ENCODE assay signal across 24 mouse cellular contexts in the genomic region with DNA sequence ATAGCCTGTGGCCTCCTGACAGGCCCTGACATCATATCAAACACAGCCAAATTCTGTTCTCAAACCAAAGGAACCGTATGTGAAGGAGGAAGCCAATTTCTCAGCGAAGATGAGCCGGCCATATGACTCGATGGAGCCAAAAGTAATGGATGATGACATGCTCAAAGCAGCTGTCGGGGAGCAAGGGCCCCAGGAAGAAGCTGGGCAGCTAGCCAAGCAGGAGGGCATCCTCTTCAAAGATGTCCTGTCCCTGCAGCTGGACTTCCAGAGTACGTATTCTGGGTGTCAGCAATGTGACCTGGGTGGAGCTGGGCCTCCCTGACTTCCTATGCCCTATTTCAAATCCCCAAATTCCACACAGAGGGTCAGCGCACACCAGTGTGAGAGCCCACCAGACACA. TPM values are rescaled to one million over a fixed set of nuclear protein-coding genes. Genes with fewer than 3 reads are reported as not detected.
DNase-seq lines count a peak whose midpoint lies in the region; ATAC-seq and TF ChIP-seq lines count a peak whose summit lies in the region.
"Had no signal": no experiment of that assay in that cellular context is flagged by ENCODE, and none has a peak within 500 bp of the region (broad histone marks: within the 10 kb centered on the region; RNA-seq: fewer than 3 reads in every experiment).

No protein-coding gene starts in this region.

- intact Hi-C loops in gastrocnemius, postnatal 14 days (cut with DNase I; ENCODE audit: low total_unique reads) = loop anchor here (10.0 kb wide), 2 partner anchors 54 to 56 kb away; partner anchors contain the start of genes Atpaf2 and Gid4

- TF ChIP-seq CTCF in stomach, postnatal 0 days (IDR thresholded peaks at IDR 0.05; ENCODE audit: low read depth) = no peak

- DNase-seq in gastrocnemius, postnatal 14 days = peak; percentile 17
- no peak for DNase-seq in gastrocnemius, adult 8-10 months (ENCODE audit: low spot score in 2 of 2)
- DNase-seq in heart, postnatal 4 days = peak; percentile 27
- no peak for DNase-seq in heart, embryonic 10.5 days (ENCODE audit: low spot score)
- DNase-seq in lung, postnatal 10 days = peak; percentile 20
- no peak for DNase-seq in lung, adult 18-20 months
- no peak for DNase-seq in stomach, postnatal 0 days (ENCODE audit: low spot score)
- DNase-seq: adrenal gland, adult 2 months; B cell, adult 2 months; cerebellum, adult 9-11 months; kidney, postnatal 14 days; layer of hippocampus, postnatal 36 days; thymus, adult 18-20 months; thymus, postnatal 36 days had no signal

- no peaks in the 10 kb centered on the region for H3K36me3 ChIP-seq in heart, embryonic 10.5 days
- H3K36me3 ChIP-seq in stomach, postnatal 0 days (ENCODE audit: control insufficient read depth, insufficient read depth, low read length) = no peaks in the 10 kb centered on the region
- H3K36me3 ChIP-seq: embryonic facial prominence, embryonic 15.5 days; G1E; hindbrain, embryonic 12.5 days; midbrain, embryonic 15.5 days; neural tube, embryonic 12.5 days had no signal

- peaks cover 7% of the 10 kb centered on the region; the same call in 1 of the 2 replicates for H3K4me1 ChIP-seq in heart, embryonic 10.5 days
- 0 out of 2 replicates have a peak, but pooled peaks cover 2% of the 10 kb centered on the region for H3K4me1 ChIP-seq in stomach, postnatal 0 days (replicated peaks; ENCODE audit: control insufficient read depth, insufficient read depth)
- H3K4me1 ChIP-seq: neural tube, embryonic 12.5 days had no signal

- no peak overlapping the region for H3K4me3 ChIP-seq in heart, embryonic 10.5 days
- no peak overlapping the region for H3K4me3 ChIP-seq in stomach, postnatal 0 days (ENCODE audit: low read depth, low read length)
- H3K4me3 ChIP-seq: embryonic facial prominence, embryonic 15.5 days; hindbrain, embryonic 12.5 days; layer of hippocampus, adult 2 months; midbrain, embryonic 15.5 days; neural tube, embryonic 12.5 days had no signal

- 75% methylated on average over 7 of the region's 7 CpGs for WGBS in heart, embryonic 10.5 days
- 47% methylated on average over 7 of the region's 7 CpGs for WGBS in stomach, postnatal 0 days

- ATAC-seq in stomach, postnatal 0 days (ENCODE audit: low FRiP score, low TSS enrichment) = no peak
- ATAC-seq: forebrain, embryonic 14.5 days; intestine, postnatal 0 days; midbrain, embryonic 15.5 days; Patski had no signal

- no peaks in the 10 kb centered on the region for H3K9me3 ChIP-seq in heart, embryonic 10.5 days
- no peaks in the 10 kb centered on the region for H3K9me3 ChIP-seq in stomach, postnatal 0 days (ENCODE audit: control insufficient read depth, low read length)
- H3K9me3 ChIP-seq: embryonic facial prominence, embryonic 15.5 days; G1E; hindbrain, embryonic 12.5 days; midbrain, embryonic 15.5 days; neural tube, embryonic 12.5 days had no signal

- no peak overlapping the region for H3K27ac ChIP-seq in heart, embryonic 10.5 days
- 0 out of 2 replicates have a peak overlapping the region, but pooled peaks have one; percentile 35 for H3K27ac ChIP-seq in stomach, postnatal 0 days (replicated peaks)
- H3K27ac ChIP-seq: embryonic facial prominence, embryonic 15.5 days; hindbrain, embryonic 12.5 days; layer of hippocampus, adult 2 months; midbrain, embryonic 15.5 days; neural tube, embryonic 12.5 days had no signal

- no peak overlapping the region for H3K9ac ChIP-seq in stomach, postnatal 0 days (ENCODE audit: low read length)
- H3K9ac ChIP-seq: embryonic facial prominence, embryonic 15.5 days; hindbrain, embryonic 12.5 days; midbrain, embryonic 15.5 days; neural tube, embryonic 12.5 days had no signal

- H3K4me2 ChIP-seq in stomach, postnatal 0 days (replicated peaks; ENCODE audit: low read depth) = no peak overlapping the region
- H3K4me2 ChIP-seq: embryonic facial prominence, embryonic 15.5 days; hindbrain, embryonic 12.5 days; midbrain, embryonic 15.5 days; neural tube, embryonic 12.5 days had no signal

- H3K27me3 ChIP-seq in heart, embryonic 10.5 days (ENCODE audit: insufficient read depth, poor library complexity, severe bottlenecking) = 0 out of 2 replicates have a peak, but pooled peaks cover under 1% of the 10 kb centered on the region
- H3K27me3 ChIP-seq in stomach, postnatal 0 days (ENCODE audit: control insufficient read depth, insufficient read depth, low read length) = no peaks in the 10 kb centered on the region
- H3K27me3 ChIP-seq: CH12.LX; embryonic facial prominence, embryonic 15.5 days; hindbrain, embryonic 12.5 days; midbrain, embryonic 15.5 days; neural tube, embryonic 12.5 days; Patski had no signal

- no peak for TF ChIP-seq EP300 in stomach, postnatal 0 days (optimal IDR thresholded peaks at IDR 0.05)

RNA-seq across cellular contexts. Expression of gene Drc3, which starts 5.4 kb away (rescaled TPM):
- total RNA-seq in gastrocnemius, postnatal 14 days (2021) = under 1 TPM; 0.86 TPM
- total RNA-seq in gastrocnemius, adult 8-10 months (2022) = 1 to 10 TPM; 1.1 to 1.4 (median 1.1) TPM
- total RNA-seq in heart, postnatal 4 days (2021) = 1 to 10 TPM; 1.8 to 2.4 TPM
- 1.0 and 2.0 TPM in 2 replicates for polyA plus RNA-seq in heart, embryonic 10.5 days (2016; fragmentation: Nextera tagmentation; extraction: Ambion mirVana)
- polyA plus RNA-seq in stomach, postnatal 0 days (2015; fragmentation: Nextera tagmentation; extraction: Ambion mirVana) = 0.69 and 0.93 TPM in 2 replicates

RNA-seq across cellular contexts. Expression of gene Tom1l2, which starts 5.8 kb away (rescaled TPM):
- 10 to 100 TPM; 42.1 to 50.2 TPM for total RNA-seq in gastrocnemius, postnatal 14 days (2021)
- total RNA-seq in gastrocnemius, adult 8-10 months (2022) = 10 to 100 TPM; 61.0 to 68.8 (median 65.7) TPM
- total RNA-seq in heart, postnatal 4 days (2021) = 10 to 100 TPM; 83.2 to 85.0 TPM
- polyA plus RNA-seq in heart, embryonic 10.5 days (2016; fragmentation: Nextera tagmentation; extraction: Ambion mirVana) = 19.3 and 28.4 TPM in 2 replicates
- polyA plus RNA-seq in stomach, postnatal 0 days (2015; fragmentation: Nextera tagmentation; extraction: Ambion mirVana) = 15.9 and 19.4 TPM in 2 replicates

RNA-seq across cellular contexts. Expression of gene Gid4, which starts 58.4 kb away (rescaled TPM):
- 10 to 100 TPM; 21.3 to 22.5 TPM for total RNA-seq in gastrocnemius, postnatal 14 days (2021)
- total RNA-seq in gastrocnemius, adult 8-10 months (2022) = 10 to 100 TPM; 72.7 to 86.1 (median 75.5) TPM
- total RNA-seq in heart, postnatal 4 days (2021) = 10 to 100 TPM; 23.9 to 25.6 TPM
- 17.1 and 20.6 TPM in 2 replicates for polyA plus RNA-seq in heart, embryonic 10.5 days (2016; fragmentation: Nextera tagmentation; extraction: Ambion mirVana)
- polyA plus RNA-seq in stomach, postnatal 0 days (2015; fragmentation: Nextera tagmentation; extraction: Ambion mirVana) = 10.9 and 12.0 TPM in 2 replicates

RNA-seq across cellular contexts. Expression of gene Atpaf2, which starts 59.7 kb away (rescaled TPM):
- 10 to 100 TPM; 25.3 to 30.4 TPM for total RNA-seq in gastrocnemius, postnatal 14 days (2021)
- 10 to 100 TPM; 28.9 to 30.7 (median 30.6) TPM for total RNA-seq in gastrocnemius, adult 8-10 months (2022)
- total RNA-seq in heart, postnatal 4 days (2021) = 10 to 100 TPM; 48.5 to 50.1 TPM
- 61.7 and 63.8 TPM in 2 replicates for polyA plus RNA-seq in heart, embryonic 10.5 days (2016; fragmentation: Nextera tagmentation; extraction: Ambion mirVana)
- polyA plus RNA-seq in stomach, postnatal 0 days (2015; fragmentation: Nextera tagmentation; extraction: Ambion mirVana) = 30.5 and 30.7 TPM in 2 replicates

Comparison
In these comparisons a context has a peak if more than half of its experiments do, and no peak if none do; other contexts are left out.
1. DNase-seq: peak in gastrocnemius, postnatal 14 days (single experiment), heart, postnatal 4 days (single experiment) and lung, postnatal 10 days (single experiment); none in gastrocnemius, adult 8-10 months (0 of 2), heart, embryonic 10.5 days (single experiment), lung, adult 18-20 months (0 of 2) and stomach, postnatal 0 days (single experiment).